Mouse (Mus musculus): ENCODE results near the gene Arhgap27.

- TF ChIP-seq CTCF (IDR thresholded peaks at IDR 0.05; ENCODE audit: low read depth, low read length): no peak
- TF ChIP-seq POLR2A (IDR thresholded peaks at IDR 0.05; ENCODE audit: insufficient read depth, low read length): no peak
- TF ChIP-seq EP300 (IDR thresholded peaks at IDR 0.05; ENCODE audit: insufficient read depth, low read depth, low read length): no peak
Observed at GRCm38 (mm10) chr11:103370397-103371221, 7.1 kb upstream of the Arhgap27 start.
